Mouse (Mus musculus) bone marrow, adult 2 months (tissue): ENCODE measurements at regions not wholly inside any gene's neighbourhood (a gene's known extent, or its start where the extent isn't known, plus 50 kb on each side); places are given as distances from the start of the nearest gene placed in this dataset.

Source experiments
- CTCF ChIP-seq: fragments of 200-500 bp; IDR thresholded peaks from 2 replicates; pipeline ENCODE4 v1.5.1; 2011; ENCODE audit warnings: low read length, control low read depth; ENCODE audit not compliant: control insufficient read depth, insufficient read depth
- POLR2A ChIP-seq: fragments of 200-500 bp; IDR thresholded peaks from 2 replicates; pipeline ENCODE4 v1.6.1; 2011; ENCODE audit warnings: low read depth, mild to moderate bottlenecking, control low read depth, low read length, borderline replicate concordance; ENCODE audit not compliant: control insufficient read depth

DNA sequence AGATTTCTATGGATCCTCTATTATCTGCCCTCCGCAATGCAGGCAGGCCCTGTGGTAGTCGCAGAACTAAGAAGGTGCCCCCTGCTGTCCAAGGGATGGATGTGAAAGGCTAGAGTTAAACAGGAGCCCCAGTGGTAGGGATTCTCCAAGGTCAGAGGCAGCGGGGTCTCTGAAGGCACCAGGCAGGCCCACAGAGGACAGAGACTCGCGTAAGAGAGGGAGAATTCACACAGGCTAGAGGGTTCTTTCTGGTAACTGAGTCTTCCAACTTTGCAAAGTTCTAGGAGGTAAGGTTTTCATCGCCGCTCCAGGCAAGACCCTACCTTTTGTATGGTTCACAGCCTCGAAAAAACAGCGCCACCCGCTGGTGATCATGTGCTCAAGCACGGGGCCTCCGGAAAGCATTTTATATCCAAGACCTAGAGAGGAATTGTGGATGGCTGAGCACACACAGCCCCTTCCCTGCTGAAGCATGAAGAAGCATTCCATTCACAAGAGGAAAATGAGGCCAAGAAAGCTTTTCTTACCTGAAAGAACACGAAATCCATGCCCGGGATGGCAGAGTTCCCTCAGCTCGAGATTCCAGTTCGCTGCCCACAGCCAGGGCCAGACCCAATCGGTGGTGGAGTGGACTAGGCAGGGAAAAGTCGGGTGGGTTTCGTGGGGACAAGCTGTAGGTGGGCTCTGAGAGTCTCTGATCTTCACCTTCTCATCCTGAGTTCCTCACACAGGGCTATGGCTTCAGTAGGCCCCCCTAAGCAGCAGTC is 102.6 kb upstream of the Csf3r start:
- TF ChIP-seq CTCF (peak; percentile 20; the same call in 1 of the 2 replicates), POLR2A (no peak)
